Mouse (Mus musculus): Measurements from ENCODE around the gene Lrrc4. TPM values are rescaled to one million over a fixed set of nuclear protein-coding genes. Genes with fewer than 3 reads are reported as not detected.

Gene Lrrc4
- total and polyA plus RNA-seq, 2 experiments, result 0.10 TPM; not detected in 1

- TF ChIP-seq CTCF (IDR thresholded peaks at IDR 0.05; ENCODE audit: low read depth, low read length), result no peak
- no peak for TF ChIP-seq POLR2A (IDR thresholded peaks at IDR 0.05; ENCODE audit: extremely low read depth, insufficient read depth, low read length)
- Histone ChIP-seq H3K9ac (ENCODE audit: low read depth, low read length) (no peak overlapping the region), H3K4me3 (ENCODE audit: insufficient read depth, low read depth, low read length) (no peak overlapping the region), H3K36me3 (ENCODE audit: control insufficient read depth, insufficient read depth, low read length) (peaks cover 14% of the 10 kb centered on the region), H3K27me3 (ENCODE audit: control insufficient read depth, insufficient read depth, low read length) (no peaks in the 10 kb centered on the region), H3K27ac (replicated peaks; ENCODE audit: insufficient read depth, low read depth, low read length) (no peak overlapping the region), H3K4me1 (ENCODE audit: control insufficient read depth, insufficient read depth, low read length) (no peaks in the 10 kb centered on the region), H3K79me2 (ENCODE audit: control insufficient read depth, insufficient read depth, low read length) (peaks cover 3% of the 10 kb centered on the region; the same call in 1 of the 2 replicates)
- no peak for DNase-seq (ENCODE audit: extremely low read depth, low read depth, low spot score)
- 97% methylated on average over 5 of the region's 5 CpGs for WGBS
These were observed 162.3 kb downstream of the Lrrc4 start for GRCm38 (mm10) chr6:28669251-28669650.

DNA sequence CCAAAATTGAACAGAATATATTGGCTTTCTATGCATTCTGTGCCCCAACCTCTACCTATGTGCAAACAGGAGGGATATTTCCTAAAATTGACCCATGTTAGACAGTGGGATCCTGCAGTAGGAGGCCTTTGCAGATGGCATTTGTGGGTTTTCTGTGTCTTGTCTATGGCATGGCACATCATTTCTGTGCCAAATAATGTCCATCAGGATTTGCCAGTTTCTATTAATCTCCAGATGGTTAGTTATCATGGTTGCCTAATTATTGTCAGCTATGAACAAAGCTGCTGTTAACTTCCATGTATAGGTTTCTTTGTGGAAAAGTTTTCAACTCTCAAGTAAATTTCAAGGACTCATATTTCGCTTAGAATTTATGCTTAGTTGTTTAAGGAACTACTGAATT, 164.0 kb downstream of the Lrrc4 start:
- no peak for DNase-seq (ENCODE audit: extremely low read depth, low read depth, low spot score)
- Histone ChIP-seq H3K36me3 (ENCODE audit: control insufficient read depth, insufficient read depth, low read length) (peaks cover 16% of the 10 kb centered on the region), H3K9ac (ENCODE audit: low read depth, low read length) (no peak overlapping the region), H3K4me1 (ENCODE audit: control insufficient read depth, insufficient read depth, low read length) (no peaks in the 10 kb centered on the region), H3K79me2 (ENCODE audit: control insufficient read depth, insufficient read depth, low read length) (peaks cover 3% of the 10 kb centered on the region; the same call in 1 of the 2 replicates), H3K27ac (replicated peaks; ENCODE audit: insufficient read depth, low read depth, low read length) (no peak overlapping the region), H3K4me3 (ENCODE audit: insufficient read depth, low read depth, low read length) (no peak overlapping the region), H3K27me3 (ENCODE audit: control insufficient read depth, insufficient read depth, low read length) (no peaks in the 10 kb centered on the region)
- TF ChIP-seq POLR2A (IDR thresholded peaks at IDR 0.05; ENCODE audit: extremely low read depth, insufficient read depth, low read length) (no peak), CTCF (IDR thresholded peaks at IDR 0.05; ENCODE audit: low read depth, low read length) (no peak)
- 100% methylated on average over 1 of the region's 1 CpGs for WGBS

DNA sequence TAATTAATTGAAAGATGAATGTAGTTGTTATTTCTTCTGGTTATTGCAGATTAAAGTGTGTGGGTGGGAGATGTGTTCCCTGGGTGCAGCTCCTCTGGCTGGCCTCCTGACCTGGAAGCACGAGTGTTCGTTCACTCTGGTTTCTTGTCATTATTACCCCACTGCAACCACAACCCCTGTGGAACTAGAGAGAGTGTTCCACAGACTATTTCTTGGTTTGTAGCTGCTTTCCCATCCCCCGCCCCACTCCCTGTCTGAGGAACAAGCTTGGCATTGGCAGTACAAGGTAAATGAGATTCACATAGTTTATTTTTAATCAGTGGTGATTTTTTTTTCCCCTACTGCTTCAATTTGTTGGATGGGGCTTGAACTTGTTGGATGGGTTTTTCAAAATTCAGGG, 166.8 kb downstream of the Lrrc4 start:
- Histone ChIP-seq H3K9ac (ENCODE audit: low read depth, low read length) (no peak overlapping the region), H3K79me2 (ENCODE audit: control insufficient read depth, insufficient read depth, low read length) (peaks cover 3% of the 10 kb centered on the region; the same call in 1 of the 2 replicates), H3K4me1 (ENCODE audit: control insufficient read depth, insufficient read depth, low read length) (no peaks in the 10 kb centered on the region), H3K27ac (replicated peaks; ENCODE audit: insufficient read depth, low read depth, low read length) (no peak overlapping the region), H3K27me3 (ENCODE audit: control insufficient read depth, insufficient read depth, low read length) (no peaks in the 10 kb centered on the region), H3K4me3 (ENCODE audit: insufficient read depth, low read depth, low read length) (no peak overlapping the region), H3K36me3 (ENCODE audit: control insufficient read depth, insufficient read depth, low read length) (peaks cover 16% of the 10 kb centered on the region)
- TF ChIP-seq CTCF (IDR thresholded peaks at IDR 0.05; ENCODE audit: low read depth, low read length) (no peak), POLR2A (IDR thresholded peaks at IDR 0.05; ENCODE audit: extremely low read depth, insufficient read depth, low read length) (no peak)
- DNase-seq (ENCODE audit: extremely low read depth, low read depth, low spot score), result no peak
- 82% methylated on average over 3 of the region's 3 CpGs for WGBS

DNA sequence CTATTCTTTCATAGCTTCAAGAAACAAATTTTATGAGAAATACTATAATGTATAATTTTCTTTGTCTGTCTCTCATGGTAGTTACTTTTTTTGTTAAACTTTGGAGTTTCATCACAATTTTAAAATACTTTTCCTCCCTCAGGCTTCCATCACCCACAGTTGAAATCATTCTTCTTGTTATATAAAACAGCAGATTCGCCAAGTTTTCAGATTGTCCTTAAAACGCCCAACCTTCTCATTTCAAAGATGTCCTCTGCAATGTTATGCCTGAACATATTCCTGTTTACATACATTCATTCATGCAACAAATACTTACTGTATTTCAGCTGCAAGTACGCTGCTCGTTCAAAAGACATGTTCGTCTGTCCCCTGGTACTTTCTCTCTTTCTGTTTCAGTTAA, 167.9 kb downstream of the Lrrc4 start:
- 96% methylated on average over 5 of the region's 5 CpGs for WGBS
- no peak overlapping the region for H3K27ac ChIP-seq (replicated peaks; ENCODE audit: insufficient read depth, low read depth, low read length)
- DNase-seq (ENCODE audit: extremely low read depth, low read depth, low spot score), result no peak
- H3K27me3 ChIP-seq (ENCODE audit: control insufficient read depth, insufficient read depth, low read length), result no peaks in the 10 kb centered on the region
- peaks cover 4% of the 10 kb centered on the region; the same call in 1 of the 2 replicates for H3K79me2 ChIP-seq (ENCODE audit: control insufficient read depth, insufficient read depth, low read length)
- TF ChIP-seq POLR2A (IDR thresholded peaks at IDR 0.05; ENCODE audit: extremely low read depth, insufficient read depth, low read length) (no peak), CTCF (IDR thresholded peaks at IDR 0.05; ENCODE audit: low read depth, low read length) (no peak)
- H3K9ac ChIP-seq (ENCODE audit: low read depth, low read length), result no peak overlapping the region
- no peaks in the 10 kb centered on the region for H3K4me1 ChIP-seq (ENCODE audit: control insufficient read depth, insufficient read depth, low read length)
- no peak overlapping the region for H3K4me3 ChIP-seq (ENCODE audit: insufficient read depth, low read depth, low read length)
- peaks cover 7% of the 10 kb centered on the region; the same call in 1 of the 2 replicates for H3K36me3 ChIP-seq (ENCODE audit: control insufficient read depth, insufficient read depth, low read length)

DNA sequence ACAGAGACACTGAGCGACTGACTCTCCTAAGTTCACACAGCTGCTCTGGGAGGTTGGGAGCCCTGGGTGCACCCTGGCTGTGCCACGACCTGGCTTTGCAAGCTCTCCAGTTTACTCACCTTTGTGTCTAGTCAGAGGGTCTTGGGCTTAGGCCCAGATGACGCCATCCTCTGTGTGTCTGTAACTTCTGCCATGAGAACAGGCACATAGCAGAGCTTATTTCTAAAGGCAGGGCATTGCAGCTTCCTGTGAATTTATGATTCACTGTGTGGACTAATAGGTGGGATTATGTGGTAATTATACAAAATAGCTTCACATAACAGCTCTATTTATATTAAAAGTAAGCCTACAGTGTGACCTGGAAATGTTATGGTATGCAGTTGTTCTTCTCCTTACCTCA, 168.5 kb downstream of the Lrrc4 start:
- H3K4me3 ChIP-seq (ENCODE audit: insufficient read depth, low read depth, low read length), result no peak overlapping the region
- H3K79me2 ChIP-seq (ENCODE audit: control insufficient read depth, insufficient read depth, low read length), result peaks cover 4% of the 10 kb centered on the region; the same call in 1 of the 2 replicates
- WGBS, result 80% methylated on average over 3 of the region's 3 CpGs
- TF ChIP-seq CTCF (IDR thresholded peaks at IDR 0.05; ENCODE audit: low read depth, low read length) (no peak), POLR2A (IDR thresholded peaks at IDR 0.05; ENCODE audit: extremely low read depth, insufficient read depth, low read length) (no peak)
- H3K36me3 ChIP-seq (ENCODE audit: control insufficient read depth, insufficient read depth, low read length), result peaks cover 4% of the 10 kb centered on the region; the same call in 1 of the 2 replicates
- H3K27me3 ChIP-seq (ENCODE audit: control insufficient read depth, insufficient read depth, low read length), result no peaks in the 10 kb centered on the region
- H3K4me1 ChIP-seq (ENCODE audit: control insufficient read depth, insufficient read depth, low read length), result no peaks in the 10 kb centered on the region
- no peak for DNase-seq (ENCODE audit: extremely low read depth, low read depth, low spot score)
- no peak overlapping the region for H3K9ac ChIP-seq (ENCODE audit: low read depth, low read length)
- H3K27ac ChIP-seq (replicated peaks; ENCODE audit: insufficient read depth, low read depth, low read length), result no peak overlapping the region

DNA sequence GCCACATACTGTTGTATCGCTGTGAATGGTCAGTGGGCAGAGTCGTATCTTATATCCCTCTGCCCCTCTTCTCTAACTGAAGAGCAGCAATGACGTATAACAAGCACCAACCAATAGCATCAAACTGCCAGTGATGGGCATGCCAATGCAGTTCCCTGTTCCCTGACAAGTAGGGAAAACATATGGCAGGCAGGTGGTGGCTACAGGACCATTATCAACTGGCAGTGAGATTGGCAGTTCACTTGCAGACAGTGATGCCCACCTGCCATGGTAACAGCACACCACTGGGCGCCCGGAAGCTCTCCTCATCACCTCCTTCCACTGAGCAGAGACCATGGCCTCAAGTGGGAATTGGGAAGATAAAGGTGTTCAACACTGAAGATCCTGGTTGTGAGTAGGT, 175.0 kb downstream of the Lrrc4 start:
- no peak for DNase-seq (ENCODE audit: extremely low read depth, low read depth, low spot score)
- H3K27ac ChIP-seq (replicated peaks; ENCODE audit: insufficient read depth, low read depth, low read length), result no peak overlapping the region
- no peak for TF ChIP-seq POLR2A (IDR thresholded peaks at IDR 0.05; ENCODE audit: extremely low read depth, insufficient read depth, low read length)
- no peak overlapping the region for H3K9ac ChIP-seq (ENCODE audit: low read depth, low read length)
- H3K27me3 ChIP-seq (ENCODE audit: control insufficient read depth, insufficient read depth, low read length), result no peaks in the 10 kb centered on the region
- H3K4me1 ChIP-seq (ENCODE audit: control insufficient read depth, insufficient read depth, low read length), result no peaks in the 10 kb centered on the region
- 98% methylated on average over 5 of the region's 5 CpGs for WGBS
- no peak overlapping the region for H3K4me3 ChIP-seq (ENCODE audit: insufficient read depth, low read depth, low read length)
- no peaks in the 10 kb centered on the region; the same call in none of the 2 replicates for H3K36me3 ChIP-seq (ENCODE audit: control insufficient read depth, insufficient read depth, low read length)
- H3K79me2 ChIP-seq (ENCODE audit: control insufficient read depth, insufficient read depth, low read length), result peaks cover 7% of the 10 kb centered on the region

All from liver, adult 2 months (tissue).